Mouse (Mus musculus): ENCODE data around the gene Zfp2. TPM values are rescaled to one million over a fixed set of nuclear protein-coding genes. Genes with fewer than 3 reads are reported as not detected.

Zfp2 gene
- polyA plus RNA-seq, 1 experiment from 2014 or later: 8.4 TPM

GRCm38 (mm10) chr11:50930469-50931014 is 14.6 kb upstream of the Zfp2 start:
- peak overlapping the region; percentile 96 for H3K4me2 ChIP-seq
- peaks cover 23% of the 10 kb centered on the region for H3K27me3 ChIP-seq (replicated peaks)
- ATAC-seq (ENCODE audit: extremely low read depth, insufficient number of reproducible peaks, low FRiP score, low TSS enrichment): no peak
- H3K27ac ChIP-seq (replicated peaks): no peak overlapping the region
- H3K4me3 ChIP-seq: peak overlapping the region; percentile 80
- no peaks in the 10 kb centered on the region for H3K9me3 ChIP-seq
- H3K36me3 ChIP-seq: no peaks in the 10 kb centered on the region
- WGBS: 13% methylated on average over 14 of the region's 14 CpGs
- peak overlapping the region; percentile 89 for H3K9ac ChIP-seq
- peaks cover 10% of the 10 kb centered on the region for H3K4me1 ChIP-seq

- H3K4me2 ChIP-seq: no peak overlapping the region
- 77% methylated on average over 3 of the region's 3 CpGs for WGBS
- peaks cover 9% of the 10 kb centered on the region for H3K9me3 ChIP-seq
- H3K4me1 ChIP-seq: no peaks in the 10 kb centered on the region
- peaks cover 31% of the 10 kb centered on the region for H3K36me3 ChIP-seq
- no peak overlapping the region for H3K4me3 ChIP-seq
- no peak for ATAC-seq (ENCODE audit: extremely low read depth, insufficient number of reproducible peaks, low FRiP score, low TSS enrichment)
- no peaks in the 10 kb centered on the region for H3K27me3 ChIP-seq (replicated peaks)
- no peak overlapping the region for H3K27ac ChIP-seq (replicated peaks)
- no peak overlapping the region for H3K9ac ChIP-seq
Measured at GRCm38 (mm10) chr11:50914461-50914860, 1.5 kb downstream of the Zfp2 start.

GRCm38 (mm10) chr11:50913301-50913700 is 2.7 kb downstream of the Zfp2 start:
- H3K27me3 ChIP-seq (replicated peaks): no peaks in the 10 kb centered on the region
- ATAC-seq (ENCODE audit: extremely low read depth, insufficient number of reproducible peaks, low FRiP score, low TSS enrichment): no peak

GRCm38 (mm10) chr11:50908136-50908535 is 7.8 kb downstream of the Zfp2 start:
- Histone ChIP-seq H3K4me3 (no peak overlapping the region), H3K4me2 (no peak overlapping the region), H3K27ac (replicated peaks) (no peak overlapping the region), H3K36me3 (peaks cover 93% of the 10 kb centered on the region), H3K9ac (no peak overlapping the region), H3K27me3 (replicated peaks) (no peaks in the 10 kb centered on the region), H3K9me3 (peaks cover 36% of the 10 kb centered on the region), H3K4me1 (no peaks in the 10 kb centered on the region)
- WGBS: 86% methylated on average over 5 of the region's 5 CpGs
- ATAC-seq (ENCODE audit: extremely low read depth, insufficient number of reproducible peaks, low FRiP score, low TSS enrichment): no peak

More at GRCm38 (mm10) chr11:50913301-50913700, 2.7 kb downstream of the Zfp2 start:
- no peak overlapping the region for H3K9ac ChIP-seq
- H3K27ac ChIP-seq (replicated peaks): no peak overlapping the region
- peaks cover 42% of the 10 kb centered on the region for H3K36me3 ChIP-seq
- 82% methylated on average over 1 of the region's 1 CpGs for WGBS
- H3K4me2 ChIP-seq: no peak overlapping the region
- H3K9me3 ChIP-seq: peaks cover 9% of the 10 kb centered on the region
- no peak overlapping the region for H3K4me3 ChIP-seq
- no peaks in the 10 kb centered on the region for H3K4me1 ChIP-seq

GRCm38 (mm10) chr11:50897359-50897758 is 18.6 kb downstream of the Zfp2 start:
- no peak for ATAC-seq (ENCODE audit: extremely low read depth, insufficient number of reproducible peaks, low FRiP score, low TSS enrichment)
- Histone ChIP-seq H3K36me3 (peaks cover 43% of the 10 kb centered on the region), H3K4me2 (no peak overlapping the region), H3K27me3 (replicated peaks) (no peaks in the 10 kb centered on the region), H3K4me1 (no peaks in the 10 kb centered on the region), H3K9ac (no peak overlapping the region), H3K9me3 (peaks cover 62% of the 10 kb centered on the region), H3K27ac (replicated peaks) (no peak overlapping the region), H3K4me3 (no peak overlapping the region)
- WGBS: 64% methylated on average over 1 of the region's 1 CpGs

GRCm38 (mm10) chr11:50892441-50892840 is 23.5 kb downstream of the Zfp2 start:
- Histone ChIP-seq H3K9me3 (peaks cover 19% of the 10 kb centered on the region), H3K4me2 (no peak overlapping the region), H3K4me3 (no peak overlapping the region), H3K27ac (replicated peaks) (no peak overlapping the region), H3K36me3 (0 out of 2 replicates have a peak, but pooled peaks cover 1% of the 10 kb centered on the region), H3K4me1 (no peaks in the 10 kb centered on the region), H3K27me3 (replicated peaks) (no peaks in the 10 kb centered on the region), H3K9ac (no peak overlapping the region)
- 49% methylated on average over 2 of the region's 2 CpGs for WGBS
- no peak for ATAC-seq (ENCODE audit: extremely low read depth, insufficient number of reproducible peaks, low FRiP score, low TSS enrichment)

GRCm38 (mm10) chr11:50887390-50888128 is 28.4 kb downstream of the Zfp2 start, which contains the start of gene Zfp454:
Gene Zfp454 (minus strand): TSS chr11:50887651.
- Histone ChIP-seq H3K27ac (replicated peaks) (peak within 1 kb of the TSS; percentile 26; the same call in 1 of the 2 replicates), H3K4me1 (peaks cover 10% of the 10 kb centered on the region)
- 6% methylated on average over 26 of the region's 26 CpGs for WGBS

GRCm38 (mm10) chr11:50886933-50887293 is 29.1 kb downstream of the Zfp2 start:
- no peaks in the 10 kb centered on the region; the same call in 1 of the 2 replicates for H3K9me3 ChIP-seq
- WGBS: 20% methylated on average over 10 of the region's 10 CpGs
- peaks cover 19% of the 10 kb centered on the region for H3K36me3 ChIP-seq
- H3K4me2 ChIP-seq: peak overlapping the region; percentile 76
- no peaks in the 10 kb centered on the region for H3K27me3 ChIP-seq (replicated peaks)
- peak overlapping the region; percentile 26; the same call in 1 of the 2 replicates for H3K27ac ChIP-seq (replicated peaks)
- ATAC-seq (ENCODE audit: extremely low read depth, insufficient number of reproducible peaks, low FRiP score, low TSS enrichment): no peak
- H3K4me3 ChIP-seq: peak overlapping the region; percentile 57
- H3K9ac ChIP-seq: peak overlapping the region; percentile 82
- peaks cover 10% of the 10 kb centered on the region for H3K4me1 ChIP-seq

More at GRCm38 (mm10) chr11:50887390-50888128, 28.4 kb downstream of the Zfp2 start, which contains the start of gene Zfp454:
- Histone ChIP-seq H3K9ac (peak within 1 kb of the TSS; percentile 82), H3K27me3 (replicated peaks) (no peaks in the 10 kb centered on the region), H3K4me2 (peak within 1 kb of the TSS; percentile 76), H3K4me3 (peak within 1 kb of the TSS; percentile 57), H3K36me3 (peaks cover 13% of the 10 kb centered on the region; the same call in 1 of the 2 replicates), H3K9me3 (peaks cover 4% of the 10 kb centered on the region; the same call in 1 of the 2 replicates)
- ATAC-seq (ENCODE audit: extremely low read depth, insufficient number of reproducible peaks, low FRiP score, low TSS enrichment): peak; percentile 62; the same call in 1 of the 2 replicates

GRCm38 (mm10) chr11:50886231-50886932 is 29.6 kb downstream of the Zfp2 start:
- Histone ChIP-seq H3K36me3 (peaks cover 19% of the 10 kb centered on the region), H3K4me1 (peaks cover 10% of the 10 kb centered on the region), H3K27ac (replicated peaks) (no peak overlapping the region), H3K9ac (peak overlapping the region; percentile 82), H3K9me3 (no peaks in the 10 kb centered on the region), H3K4me2 (peak overlapping the region; percentile 76), H3K27me3 (replicated peaks) (no peaks in the 10 kb centered on the region), H3K4me3 (peak overlapping the region; percentile 57)
- ATAC-seq (ENCODE audit: extremely low read depth, insufficient number of reproducible peaks, low FRiP score, low TSS enrichment): no peak
- WGBS: 51% methylated on average over 8 of the region's 8 CpGs

GRCm38 (mm10) chr11:50883756-50884155 is 32.2 kb downstream of the Zfp2 start:
- no peak overlapping the region for H3K9ac ChIP-seq
- WGBS: 65% methylated on average over 3 of the region's 3 CpGs
- H3K27ac ChIP-seq (replicated peaks): no peak overlapping the region
- no peak overlapping the region for H3K4me2 ChIP-seq
- H3K4me3 ChIP-seq: no peak overlapping the region
- no peak for ATAC-seq (ENCODE audit: extremely low read depth, insufficient number of reproducible peaks, low FRiP score, low TSS enrichment)
- no peaks in the 10 kb centered on the region for H3K27me3 ChIP-seq (replicated peaks)
- peaks cover 44% of the 10 kb centered on the region for H3K36me3 ChIP-seq
- no peaks in the 10 kb centered on the region for H3K9me3 ChIP-seq
- H3K4me1 ChIP-seq: peaks cover 10% of the 10 kb centered on the region

GRCm38 (mm10) chr11:50878641-50879040 is 37.3 kb downstream of the Zfp2 start:
- H3K4me3 ChIP-seq: no peak overlapping the region
- no peak overlapping the region for H3K27ac ChIP-seq (replicated peaks)
- no peaks in the 10 kb centered on the region for H3K4me1 ChIP-seq
- WGBS: 76% methylated on average over 3 of the region's 3 CpGs
- H3K9ac ChIP-seq: no peak overlapping the region
- H3K27me3 ChIP-seq (replicated peaks): no peaks in the 10 kb centered on the region
- H3K9me3 ChIP-seq: peaks cover 29% of the 10 kb centered on the region
- no peak overlapping the region for H3K4me2 ChIP-seq
- no peak for ATAC-seq (ENCODE audit: extremely low read depth, insufficient number of reproducible peaks, low FRiP score, low TSS enrichment)
- H3K36me3 ChIP-seq: peaks cover 82% of the 10 kb centered on the region
